Mouse (Mus musculus): ENCODE measurements around the gene Syne4. TPM values are rescaled to one million over a fixed set of nuclear protein-coding genes. Genes with fewer than 3 reads are reported as not detected.

Gene Syne4
- total RNA-seq, 2 experiments from 2014 or later: 1.0 to 1.1 TPM

DNA sequence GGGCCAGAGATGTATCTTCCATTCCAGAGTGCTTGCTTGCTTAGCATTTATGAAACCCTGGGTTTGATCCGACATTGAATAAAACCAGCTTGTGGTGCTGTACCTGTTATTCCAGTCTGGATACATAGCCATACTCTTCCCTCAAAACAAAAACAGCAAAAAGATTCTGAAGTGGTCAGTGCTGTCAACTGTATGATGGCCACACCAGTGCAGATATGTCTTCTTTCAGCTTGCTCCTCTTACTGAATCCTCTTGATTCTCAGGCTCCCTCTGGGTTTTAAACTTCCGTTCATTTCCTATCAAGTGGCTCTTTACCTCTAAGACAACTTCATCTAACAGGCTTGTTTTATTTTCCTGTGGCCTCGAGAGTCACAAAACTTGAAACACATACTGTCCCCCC is 9.2 kb downstream of the Syne4 start, which contains the start of gene Sdhaf1:
Sdhaf1 (minus strand) TSS at position 101 of the 400 bp plus-strand sequence.
- no peak for DNase-seq
- intact Hi-C loops (cut with DNase I; ENCODE audit: low total_unique reads): no loop called here

DNA sequence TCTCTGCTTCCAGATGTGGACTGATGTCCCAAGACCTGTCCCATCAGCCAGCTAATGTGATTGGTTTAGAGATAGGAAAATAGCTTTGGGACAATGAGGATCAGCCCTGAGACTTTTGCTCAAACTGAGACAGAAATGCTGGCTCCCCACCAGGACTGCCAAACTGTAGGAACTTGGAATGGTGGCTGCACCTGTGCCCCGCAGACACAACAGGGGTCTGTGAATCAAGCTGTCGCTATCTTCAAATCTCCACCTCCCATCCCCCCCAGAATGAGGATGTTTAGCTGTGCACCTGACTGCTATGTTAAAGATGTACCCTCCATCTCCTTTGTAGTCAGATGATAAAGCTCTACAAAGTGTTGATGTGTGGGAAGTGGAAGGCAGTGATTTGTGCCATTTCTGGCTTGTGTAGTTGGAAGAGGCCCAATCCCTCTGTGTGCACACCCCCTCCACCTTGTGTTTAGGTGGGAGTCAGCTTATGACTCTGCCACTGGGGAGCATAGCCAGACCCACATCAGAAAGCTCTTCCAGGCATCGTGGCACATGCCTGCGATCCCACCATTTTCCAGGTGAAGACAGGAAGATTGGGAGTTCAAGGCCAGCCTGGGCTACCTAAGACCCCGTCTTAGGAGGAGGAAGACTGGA is 9.8 kb downstream of the Syne4 start:
- intact Hi-C loops (cut with DNase I; ENCODE audit: low total_unique reads): no loop called here
- no peak for DNase-seq

DNA sequence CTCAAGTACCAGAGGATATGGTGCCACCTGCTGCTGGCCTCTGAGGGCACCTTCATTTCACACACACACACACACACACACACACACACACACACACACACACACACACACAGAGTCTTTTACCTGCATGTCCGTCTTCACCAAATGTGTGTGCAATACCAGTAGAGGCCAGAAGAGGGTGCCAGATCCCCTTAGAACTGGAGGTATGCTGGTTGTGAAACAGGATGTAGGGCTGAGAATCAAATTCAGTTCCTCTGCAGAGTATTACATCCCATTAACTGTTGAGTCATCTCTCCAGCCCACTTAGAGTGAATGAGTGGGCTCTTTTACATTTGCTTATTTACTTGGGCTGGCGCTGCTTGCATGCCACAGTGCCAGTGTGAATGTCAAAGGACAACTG is 10.8 kb downstream of the Syne4 start:
- no peak for DNase-seq
- intact Hi-C loops (cut with DNase I; ENCODE audit: low total_unique reads): no loop called here

DNA sequence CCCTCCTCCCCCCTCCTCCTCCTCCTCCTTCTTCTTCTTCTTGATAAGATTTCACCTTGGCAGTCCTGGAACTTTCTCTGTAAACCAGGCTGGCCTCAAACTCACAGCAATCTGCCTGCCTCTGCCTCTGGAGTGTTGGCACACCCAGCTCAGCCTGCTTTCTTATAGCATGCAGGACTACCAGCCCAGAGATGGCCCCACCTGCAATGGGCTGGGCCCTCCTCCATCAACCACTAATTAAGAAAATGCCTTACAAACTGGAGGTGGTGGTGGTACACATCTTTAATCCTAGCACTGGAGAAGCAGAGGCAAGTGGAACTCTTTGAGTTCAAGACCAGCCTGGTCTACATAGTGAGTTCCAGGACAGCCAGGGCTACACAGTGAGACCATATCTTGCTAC is 11.8 kb downstream of the Syne4 start:
- intact Hi-C loops (cut with DNase I; ENCODE audit: low total_unique reads): no loop called here
- no peak for DNase-seq

DNA sequence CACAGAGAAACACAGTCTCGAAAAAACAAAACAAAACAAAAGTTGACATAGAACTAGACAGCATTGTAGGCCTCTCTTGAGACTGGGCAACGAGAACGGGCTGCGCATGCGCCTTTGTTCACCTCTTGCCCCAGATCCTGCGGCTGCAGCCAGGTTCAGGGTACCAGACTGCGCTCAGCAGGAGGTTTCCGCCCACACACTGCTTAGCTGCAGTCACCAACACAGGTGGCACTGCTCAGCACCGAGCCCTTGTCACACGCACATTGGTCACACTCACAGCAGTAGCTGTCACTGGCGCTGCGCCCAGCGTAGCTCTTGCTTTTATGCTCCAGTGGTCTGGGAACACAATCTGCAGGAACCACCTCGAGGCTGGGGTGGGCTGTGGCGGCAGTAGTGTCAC is 12.5 kb downstream of the Syne4 start:
- DNase-seq: no peak
- intact Hi-C loops (cut with DNase I; ENCODE audit: low total_unique reads): no loop called here

DNA sequence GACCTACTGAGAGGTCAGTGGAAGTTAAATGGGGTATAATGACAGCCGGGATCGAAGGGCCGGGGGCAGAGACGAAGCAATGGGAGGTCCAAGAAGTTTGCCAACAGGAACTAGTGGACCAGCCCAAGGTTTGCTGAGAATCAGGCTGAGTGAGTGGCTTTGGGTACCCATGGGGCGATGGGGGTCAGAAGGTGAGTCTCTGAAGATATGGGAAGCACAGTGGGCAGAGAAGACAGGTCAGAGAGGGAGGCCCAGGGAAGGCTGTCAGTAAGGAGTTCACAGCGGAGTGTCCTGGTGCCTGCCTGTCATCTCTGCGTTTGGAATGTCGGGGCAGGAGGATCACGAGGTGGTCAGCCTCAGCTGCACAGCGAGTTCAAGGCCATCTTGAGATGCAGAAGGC is 13.8 kb downstream of the Syne4 start:
- intact Hi-C loops (cut with DNase I; ENCODE audit: low total_unique reads): no loop called here
- no peak for DNase-seq

DNA sequence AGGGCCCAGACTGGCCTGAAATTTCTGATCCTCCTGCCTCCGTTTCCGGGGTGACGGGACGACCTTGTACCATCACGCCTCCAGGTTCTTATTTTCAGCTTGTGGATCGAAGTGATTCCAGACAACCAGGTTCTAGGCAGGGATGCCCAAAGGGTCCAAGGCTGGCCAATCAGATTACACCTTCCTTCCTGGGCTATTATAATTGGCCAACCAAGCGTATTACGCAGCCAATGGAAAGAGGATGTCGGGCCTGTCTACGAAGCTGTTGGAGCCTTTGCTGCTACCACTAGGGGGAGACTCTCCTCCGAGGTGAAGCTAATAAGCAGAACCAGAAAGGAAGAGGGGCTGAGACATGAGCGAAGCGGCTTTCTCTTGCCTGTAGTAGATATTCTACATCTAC is 17.3 kb downstream of the Syne4 start:
- peak; percentile 62 for DNase-seq
- intact Hi-C loops (cut with DNase I; ENCODE audit: low total_unique reads): no loop called here

DNA sequence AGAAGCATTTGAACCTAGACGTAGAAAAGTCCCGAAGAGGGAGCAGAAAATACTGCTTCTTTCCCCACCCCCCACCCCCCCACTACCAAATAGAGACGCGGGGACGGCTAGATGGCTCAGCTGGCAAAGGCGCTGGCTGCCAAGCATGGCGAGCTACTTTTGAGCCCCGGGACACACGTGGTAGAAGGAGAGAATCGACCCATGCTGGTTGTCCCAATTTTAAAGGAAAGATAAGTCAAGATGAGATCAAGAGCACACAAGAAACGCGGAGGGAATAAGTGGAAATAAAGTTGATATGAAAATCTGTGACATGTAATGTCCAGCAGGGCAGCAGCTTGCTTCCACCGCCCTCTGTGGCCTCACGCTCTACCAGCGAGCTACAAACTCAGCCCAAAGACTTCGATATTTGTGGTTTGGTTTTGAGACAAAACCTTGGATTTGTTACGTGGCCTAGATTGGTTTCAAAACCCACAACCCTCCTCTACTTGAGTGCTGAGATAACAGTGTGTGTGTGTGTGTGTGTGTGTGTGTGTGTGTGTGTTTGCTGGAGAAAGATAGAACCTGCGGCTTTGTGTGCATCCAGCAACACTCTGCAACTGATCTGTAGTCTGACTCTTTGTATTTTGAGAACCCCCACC is 18.1 kb downstream of the Syne4 start:
- DNase-seq: no peak
- intact Hi-C loops (cut with DNase I; ENCODE audit: low total_unique reads): no loop called here

DNA sequence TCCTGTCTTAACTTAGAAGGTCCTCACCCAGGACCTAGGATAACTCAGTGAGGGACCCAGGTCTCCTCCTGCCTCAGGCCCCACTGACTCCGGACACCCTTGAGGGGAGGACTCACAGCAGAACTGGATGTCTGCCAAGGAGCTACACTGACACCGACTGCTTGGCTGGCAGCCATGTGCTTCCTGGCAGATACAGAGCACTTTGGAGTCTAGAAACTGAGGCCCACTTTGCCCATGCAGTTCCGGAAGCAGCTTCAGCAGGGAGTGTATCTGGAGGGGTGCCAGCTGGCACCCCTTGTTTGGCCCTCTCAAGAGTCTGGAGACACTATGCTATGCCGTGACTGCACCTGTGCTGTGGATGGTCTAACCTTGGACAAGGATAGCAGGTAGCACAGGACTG is 18.8 kb downstream of the Syne4 start:
- intact Hi-C loops (cut with DNase I; ENCODE audit: low total_unique reads): no loop called here
- peak; percentile 34 for DNase-seq

DNA sequence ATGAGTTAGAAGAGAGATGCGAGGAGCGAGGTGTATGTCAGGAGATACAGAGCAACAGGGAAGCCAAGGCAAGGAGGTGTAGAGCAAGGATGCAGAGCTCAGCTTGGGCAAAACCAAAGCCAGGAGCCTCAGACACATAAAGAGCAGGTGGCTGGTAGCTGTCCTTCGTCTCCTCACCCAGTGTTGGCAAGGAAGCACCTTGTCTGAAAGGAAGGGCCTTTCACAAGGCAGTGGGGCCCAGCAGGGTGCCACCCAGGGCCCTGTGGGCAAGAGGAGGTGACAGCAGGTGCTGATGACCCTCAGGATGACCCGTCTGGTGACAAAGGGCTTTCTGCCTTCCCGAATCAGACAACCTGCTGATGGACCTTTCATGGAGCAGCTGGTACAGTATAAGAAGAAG is 20.0 kb downstream of the Syne4 start:
- DNase-seq: no peak
- intact Hi-C loops (cut with DNase I; ENCODE audit: low total_unique reads): no loop called here

DNA sequence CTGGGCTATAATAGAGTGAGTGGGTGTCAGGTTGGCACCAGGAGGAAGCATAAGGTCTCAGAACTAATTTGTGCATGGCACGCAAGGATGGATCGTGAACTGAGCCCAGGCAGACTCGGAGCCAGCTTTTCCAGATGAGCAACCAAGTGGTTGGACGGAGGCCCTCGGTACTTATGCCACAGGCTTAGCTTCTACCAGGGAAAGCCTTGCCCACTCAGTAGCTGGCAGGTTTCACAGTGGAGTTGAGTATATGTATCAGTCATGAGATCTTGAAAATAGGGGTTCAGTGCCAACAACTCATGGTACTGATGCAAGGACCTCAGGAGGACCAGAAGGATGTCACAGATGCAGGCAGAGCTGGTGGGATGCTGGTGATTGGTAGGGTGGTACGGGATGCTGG is 21.1 kb downstream of the Syne4 start:
- intact Hi-C loops (cut with DNase I; ENCODE audit: low total_unique reads): no loop called here
- DNase-seq: no peak

DNA sequence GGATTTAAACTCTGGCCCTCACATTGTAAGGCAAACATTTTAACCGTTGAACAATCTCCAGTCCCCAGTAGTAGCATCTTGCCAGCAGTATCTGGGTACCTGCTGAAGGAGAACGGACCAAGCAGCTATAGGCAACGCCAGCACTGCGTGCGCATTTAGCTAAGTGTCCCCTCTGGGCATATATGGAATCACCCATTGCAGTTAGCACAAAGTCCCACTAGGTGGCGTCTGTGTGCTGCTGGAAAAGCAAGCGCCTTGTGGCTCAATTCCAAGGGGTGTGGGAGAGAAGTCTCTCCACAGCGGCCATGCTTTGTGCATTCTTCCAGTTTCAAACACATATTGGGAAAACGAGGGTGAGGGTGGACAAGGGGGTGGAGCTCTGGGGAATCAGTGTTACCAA is 21.8 kb downstream of the Syne4 start:
- peak; percentile 85 for DNase-seq
- intact Hi-C loops (cut with DNase I; ENCODE audit: low total_unique reads): no loop called here

DNA sequence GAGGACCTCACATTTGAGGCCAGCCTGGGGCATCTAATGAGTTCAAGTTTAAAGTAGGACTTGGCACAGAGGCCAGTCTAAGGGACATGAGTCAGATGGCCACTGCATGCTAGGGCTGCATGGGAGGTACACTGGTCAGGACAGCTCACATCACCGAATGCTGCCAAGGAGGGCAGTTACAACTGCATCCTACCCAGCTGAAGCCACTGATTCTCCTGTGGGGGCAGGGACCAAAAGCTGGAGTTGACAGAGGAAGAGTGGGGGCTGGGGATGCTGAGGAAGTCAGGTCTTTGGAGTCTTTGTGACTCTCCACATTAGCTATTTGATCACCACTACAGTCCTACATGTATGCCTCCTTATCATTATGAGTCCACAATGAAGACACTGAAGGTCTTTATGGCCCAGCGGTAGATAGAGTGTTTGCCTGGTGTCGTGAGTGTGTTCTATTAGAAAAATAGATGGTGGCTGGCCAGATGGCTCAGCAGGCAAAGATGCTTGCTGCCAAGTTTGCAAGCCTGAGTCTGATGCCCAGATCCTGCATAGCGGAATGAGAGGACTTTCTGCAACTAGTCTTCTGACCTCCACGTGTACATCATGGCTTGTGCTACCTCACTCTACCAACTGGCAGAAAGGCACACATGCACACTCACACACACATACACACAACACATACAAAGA is 25.0 kb downstream of the Syne4 start:
- intact Hi-C loops (cut with DNase I; ENCODE audit: low total_unique reads): no loop called here
- DNase-seq: no peak

DNA sequence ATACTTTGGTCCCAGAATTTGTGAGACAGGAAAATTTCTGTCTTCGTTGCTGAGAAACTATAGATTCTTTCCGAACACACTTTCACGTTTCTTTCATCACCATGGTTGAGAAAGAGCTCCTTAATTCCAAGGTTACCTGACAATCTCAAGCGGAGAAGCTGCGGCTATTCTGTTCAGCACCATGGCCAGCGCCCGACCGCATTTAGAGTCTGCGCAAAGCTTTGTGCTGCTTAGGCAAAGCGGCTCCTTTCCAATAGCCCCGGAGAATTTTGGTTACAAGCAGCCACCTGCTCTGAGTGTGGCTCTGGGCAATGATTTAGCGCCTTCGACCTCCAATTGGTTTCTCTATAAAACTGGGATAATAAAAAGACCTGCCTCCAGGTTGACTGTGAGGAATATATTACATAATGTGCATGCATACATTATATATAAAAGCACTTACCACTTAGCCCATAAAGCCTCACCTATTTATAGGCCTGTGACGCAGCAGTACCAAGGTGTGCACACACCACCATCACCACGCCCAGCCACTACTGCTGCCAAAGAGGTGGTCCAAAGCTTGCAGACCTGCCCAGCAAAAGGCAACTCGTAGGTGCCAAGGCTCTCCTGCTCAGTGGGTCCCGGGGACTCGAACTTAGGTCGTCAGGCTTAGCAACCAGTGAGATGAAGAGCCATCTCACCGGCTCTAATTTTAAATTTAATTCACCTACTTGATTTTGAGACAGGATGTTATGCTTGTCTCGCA is 32.2 kb downstream of the Syne4 start:
- intact Hi-C loops (cut with DNase I; ENCODE audit: low total_unique reads): no loop called here

DNA sequence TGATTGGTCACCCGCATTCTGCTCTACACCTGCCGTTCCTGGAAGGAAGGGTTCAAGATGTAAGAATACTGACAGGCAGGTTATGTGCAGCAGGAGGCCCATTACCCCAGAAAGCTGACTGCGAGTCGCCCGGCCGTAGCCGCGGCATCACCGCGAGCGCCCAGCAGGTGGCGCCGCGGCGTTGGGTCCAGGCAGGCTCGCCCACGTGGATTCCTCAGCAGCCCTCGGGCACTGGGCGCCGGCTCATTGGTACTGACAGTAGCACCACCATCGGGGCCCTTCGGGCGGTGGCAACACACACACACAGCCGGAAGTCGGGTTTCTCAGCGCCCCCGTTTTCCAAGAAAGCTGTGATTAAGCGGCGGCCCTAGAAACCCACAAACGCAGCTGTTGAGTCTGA is 33.2 kb downstream of the Syne4 start:
- intact Hi-C loops (cut with DNase I; ENCODE audit: low total_unique reads): no loop called here
- DNase-seq: peak; percentile 56

More for the DNA sequence above, 32.2 kb downstream of the Syne4 start:
- DNase-seq: peak; percentile 60

DNA sequence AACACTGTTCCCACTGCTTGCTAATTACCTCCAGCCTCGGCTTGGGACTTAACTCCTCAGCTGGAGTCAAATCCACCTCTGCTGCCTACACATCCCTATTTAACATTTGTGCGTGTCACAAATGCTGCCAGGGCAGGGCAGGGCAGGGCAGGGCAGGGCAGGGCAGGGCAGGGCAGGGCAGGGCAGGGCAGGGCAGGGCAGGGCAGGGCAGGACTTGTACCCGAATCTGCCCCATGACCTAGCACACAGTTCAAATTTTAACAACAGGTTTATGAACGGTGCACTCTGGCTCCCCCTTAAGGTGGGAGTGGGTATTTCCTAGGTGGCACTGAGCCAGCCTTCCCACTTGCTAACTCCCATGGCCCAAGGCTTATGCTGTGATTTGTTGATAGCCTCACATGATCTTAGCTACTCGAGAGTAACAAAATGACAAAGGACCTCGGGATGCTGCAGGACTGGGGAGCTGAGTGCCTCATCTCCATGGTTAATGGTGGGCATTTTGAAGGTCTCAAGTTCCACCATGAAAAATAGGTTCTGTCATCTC is 38.7 kb downstream of the Syne4 start:
- intact Hi-C loops (cut with DNase I; ENCODE audit: low total_unique reads): no loop called here
- DNase-seq: peak; percentile 65

DNA sequence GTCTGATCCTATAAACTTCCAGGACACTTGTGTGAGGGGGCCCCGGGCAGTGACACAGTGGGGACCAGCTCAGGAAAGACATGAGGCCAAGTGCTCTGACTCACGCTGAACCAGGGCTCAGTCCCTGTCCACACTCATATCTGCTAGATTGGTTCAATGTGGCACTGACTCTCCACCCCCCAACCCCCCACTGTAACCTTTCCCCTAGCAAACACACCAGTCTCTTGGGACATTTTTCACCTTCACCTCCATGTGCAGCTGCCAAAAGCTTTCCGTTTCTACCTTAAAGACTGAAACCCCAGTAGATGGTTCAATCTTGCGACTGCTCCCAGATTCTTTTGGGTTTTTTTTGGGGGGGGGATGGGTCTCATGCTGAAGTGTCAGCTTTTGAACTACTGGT is 39.5 kb downstream of the Syne4 start:
- no peak for DNase-seq
- intact Hi-C loops (cut with DNase I; ENCODE audit: low total_unique reads): no loop called here

DNA sequence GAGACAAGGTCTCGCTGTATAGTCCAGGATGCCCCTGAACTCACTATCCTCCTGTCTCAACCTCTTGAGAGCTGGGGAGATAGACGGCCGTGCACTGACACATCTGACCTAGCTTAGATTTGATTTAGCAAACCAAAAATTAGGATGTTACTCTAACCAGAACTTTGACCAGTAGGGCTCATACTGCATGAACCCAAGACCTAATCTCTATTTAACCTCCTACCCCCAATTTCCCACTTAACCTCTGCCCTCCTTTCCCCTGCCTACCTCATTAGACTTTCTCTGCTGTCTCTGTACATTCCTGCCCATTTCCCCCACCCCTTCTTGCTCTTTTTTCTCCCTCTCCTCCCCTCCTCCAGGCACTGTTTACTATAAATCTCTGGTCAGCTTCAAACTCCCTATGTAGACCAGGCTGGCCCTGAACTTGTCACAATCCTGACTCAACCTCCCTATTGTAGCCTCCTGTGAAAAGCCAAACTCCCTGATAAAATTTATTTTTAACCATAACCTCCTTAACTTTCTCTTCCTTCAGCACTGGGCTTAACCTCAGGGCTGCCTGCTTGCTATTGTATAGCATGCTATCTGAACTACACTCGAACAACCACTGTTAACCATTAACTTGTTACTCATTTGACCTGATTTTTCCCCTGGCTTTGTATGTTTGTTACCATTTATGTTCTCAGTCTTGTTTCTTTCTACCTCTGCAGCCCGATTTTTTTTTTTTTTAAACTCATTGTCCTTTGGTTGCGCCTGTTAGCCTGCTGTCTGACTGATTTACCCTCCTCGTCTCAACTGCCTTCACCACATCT is 44.0 kb downstream of the Syne4 start:
- intact Hi-C loops (cut with DNase I; ENCODE audit: low total_unique reads): no loop called here
- DNase-seq: no peak

DNA sequence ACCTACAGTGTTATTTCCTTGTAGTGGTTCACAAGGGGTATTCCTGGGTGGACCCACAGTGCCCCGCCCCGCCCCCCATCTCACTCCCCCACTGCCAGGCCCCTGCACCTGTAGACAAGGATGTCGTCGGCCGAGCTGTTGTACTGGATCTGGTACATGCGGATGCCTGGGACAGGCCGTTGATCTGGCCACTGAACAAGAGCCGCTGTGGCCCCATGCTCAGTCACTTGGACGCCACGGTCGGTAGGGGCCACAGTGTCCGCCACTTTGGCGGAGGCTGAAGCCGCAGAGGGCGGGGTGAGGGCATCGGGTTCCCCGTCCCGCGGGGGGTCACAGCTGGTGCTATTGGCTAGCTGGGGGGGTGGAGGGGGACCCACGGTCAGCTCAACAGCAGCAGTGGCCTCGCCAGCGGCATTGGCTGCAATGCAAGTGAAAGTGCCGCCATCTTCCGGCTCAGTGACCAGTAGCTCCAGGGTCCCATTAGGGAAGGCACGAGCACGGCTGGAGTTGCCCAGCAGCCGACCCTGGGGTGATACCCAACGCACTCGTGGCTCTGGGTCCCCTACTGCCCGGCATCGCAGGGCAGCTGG is 44.8 kb downstream of the Syne4 start:
- DNase-seq: no peak
- intact Hi-C loops (cut with DNase I; ENCODE audit: low total_unique reads): no loop called here

Measured in gastrocnemius, postnatal 14 days (tissue).